Mouse (Mus musculus): ENCODE measurements at regions not wholly inside any gene's neighbourhood (a gene's known extent, or its start where the extent isn't known, plus 50 kb on each side); places are given as distances from the start of the nearest gene placed in this dataset.
"Not testable (repeated sequence)": the region's sequence is repeated elsewhere in the genome, so short reads cannot be mapped to it uniquely, and the experiment has no call there.

- TF ChIP-seq ZC3H11A (IDR thresholded peaks at IDR 0.05; ENCODE audit: borderline replicate concordance, low read depth, low read length); ZNF384 (IDR thresholded peaks at IDR 0.05; ENCODE audit: low read depth, low read length); CHD2 (IDR thresholded peaks at IDR 0.05; ENCODE audit: low read depth, low read length); HCFC1 (IDR thresholded peaks at IDR 0.05; ENCODE audit: borderline replicate concordance, insufficient read depth, low read length); MAFK (IDR thresholded peaks at IDR 0.05; ENCODE audit: insufficient read depth, low read depth, low read length): not testable (repeated sequence)
Observed at GRCm38 (mm10) chr14:120773001-120773400, 138.0 kb upstream of the Ipo5 start.
